Mouse (Mus musculus): Measurements from ENCODE around the gene Gm49393. TPM values are rescaled to one million over a fixed set of nuclear protein-coding genes. Genes with fewer than 3 reads are reported as not detected.

Gm49393 gene
- polyA plus RNA-seq, 1 experiment: not detected

DNA sequence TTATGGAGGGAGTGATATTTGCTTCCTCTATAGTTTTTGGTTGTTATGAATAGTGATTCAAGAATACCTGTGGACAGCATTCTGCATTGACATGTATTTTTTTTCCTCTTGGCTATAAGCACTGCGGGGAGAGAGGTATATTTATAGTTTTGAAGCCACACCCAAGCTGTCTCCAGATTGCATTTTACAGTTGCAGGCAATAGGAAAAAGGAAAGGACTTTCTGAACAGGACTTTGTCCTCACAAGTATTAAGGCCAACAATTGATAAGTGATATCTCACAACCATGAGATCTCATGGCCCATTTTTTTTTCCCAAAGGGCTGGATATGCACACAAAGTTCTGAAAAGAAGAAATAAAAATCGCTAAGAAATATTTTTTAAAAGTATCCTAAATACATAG, 125.7 kb downstream of the Gm49393 start:
- Histone ChIP-seq H3K27me3 (ENCODE audit: control insufficient read depth, insufficient read depth, low read length) (no peaks in the 10 kb centered on the region), H3K4me3 (ENCODE audit: control insufficient read depth, insufficient read depth, low read length) (no peak overlapping the region), H3K27ac (ENCODE audit: control insufficient read depth, insufficient read depth, low read length) (no peak overlapping the region), H3K4me1 (replicated peaks; ENCODE audit: control insufficient read depth, insufficient read depth, low read length) (no peaks in the 10 kb centered on the region), H3K36me3 (ENCODE audit: control insufficient read depth, insufficient read depth, low read length) (no peaks in the 10 kb centered on the region)
- DNase-seq: no peak
- no peak for TF ChIP-seq CTCF (IDR thresholded peaks at IDR 0.05; ENCODE audit: borderline replicate concordance, control insufficient read depth, extremely low read depth, insufficient read depth, low read length, poor library complexity)
- TF ChIP-seq POLR2A (IDR thresholded peaks at IDR 0.05; ENCODE audit: control insufficient read depth, extremely low read depth, insufficient read depth, low read length, poor library complexity): no peak
- WGBS: 80% methylated on average over 2 of the region's 2 CpGs

Other genes starting within 250 kb of the Gm49393 start
- not detected in 2 replicates for gene BC051665, start 149.2 kb downstream of the Gm49393 start, polyA plus RNA-seq (2012; rRNA removed)
- not detected in 2 replicates for gene Ctsll3, start 132.7 kb downstream of the Gm49393 start, polyA plus RNA-seq (2012; rRNA removed)
- gene 4930486L24Rik, start 71.1 kb downstream of the Gm49393 start, polyA plus RNA-seq (2012; rRNA removed): 0.19 TPM in 1 of 2 replicates, not detected in the other
- 0.38 and 0.60 TPM in 2 replicates for gene Gm49392, start 38.7 kb downstream of the Gm49393 start, polyA plus RNA-seq (2012; rRNA removed)
- gene Ctla2b, start 38.1 kb downstream of the Gm49393 start, polyA plus RNA-seq (2012; rRNA removed): 0.46 and 0.57 TPM in 2 replicates
- not detected in 2 replicates for gene Tpbpb, start 30.7 kb downstream of the Gm49393 start, polyA plus RNA-seq (2012; rRNA removed)
- 0.26 and 1.2 TPM in 2 replicates for gene Gm49391, start 981 bp upstream of the Gm49393 start, polyA plus RNA-seq (2012; rRNA removed)
- gene Ctla2a, start 1.0 kb upstream of the Gm49393 start, polyA plus RNA-seq (2012; rRNA removed): 4.1 and 6.4 TPM in 2 replicates
- gene Tpbpa, start 6.4 kb upstream of the Gm49393 start, polyA plus RNA-seq (2012; rRNA removed): not detected in 2 replicates
- not detected in 2 replicates for gene Ctsj, start 70.4 kb upstream of the Gm49393 start, polyA plus RNA-seq (2012; rRNA removed)
- gene Ctsq, start 105.0 kb upstream of the Gm49393 start, polyA plus RNA-seq (2012; rRNA removed): not detected in 2 replicates
- gene Ctsr, start 228.7 kb upstream of the Gm49393 start, polyA plus RNA-seq (2012; rRNA removed): not detected in 2 replicates